Mouse (Mus musculus) cerebellum, adult 11-12 months (tissue): ENCODE data around the gene Zfp467.
A peak's percentile ranks its signal among the peaks of the same experiment; 100 is the strongest.

ENCODE experiments used
- DNase-seq: peaks from one replicate; pipeline ENCODE4 v3.0.0; 2022

Zfp467 gene

GRCm38 (mm10) chr6:48409726-48410343 lies 35.8 kb downstream of the Zfp467 start:
- DNase-seq: peak; percentile 7

- no peak for DNase-seq
Observed at GRCm38 (mm10) chr6:48404071-48404470, 41.6 kb downstream of the Zfp467 start.

DNA sequence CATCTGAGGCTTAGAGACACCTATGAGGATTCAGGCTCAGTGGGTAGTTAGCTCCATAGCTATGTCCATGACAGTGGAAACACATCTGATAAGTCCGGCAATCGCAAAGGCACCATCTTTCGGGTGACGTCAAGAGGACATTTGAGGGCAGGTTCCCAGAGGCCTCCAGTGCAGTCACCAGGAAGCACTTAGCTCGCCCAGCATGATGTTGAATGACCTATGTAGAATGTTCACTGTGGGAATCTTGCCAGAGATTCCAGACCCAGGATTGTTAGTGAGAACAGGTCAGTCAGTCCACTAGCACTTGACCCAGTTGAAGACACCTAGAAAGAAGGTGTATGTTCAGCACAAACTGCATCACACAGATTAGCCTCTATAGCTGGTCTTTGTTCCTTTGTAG lies 45.7 kb downstream of the Zfp467 start:
- peak; percentile 40 for DNase-seq

DNA sequence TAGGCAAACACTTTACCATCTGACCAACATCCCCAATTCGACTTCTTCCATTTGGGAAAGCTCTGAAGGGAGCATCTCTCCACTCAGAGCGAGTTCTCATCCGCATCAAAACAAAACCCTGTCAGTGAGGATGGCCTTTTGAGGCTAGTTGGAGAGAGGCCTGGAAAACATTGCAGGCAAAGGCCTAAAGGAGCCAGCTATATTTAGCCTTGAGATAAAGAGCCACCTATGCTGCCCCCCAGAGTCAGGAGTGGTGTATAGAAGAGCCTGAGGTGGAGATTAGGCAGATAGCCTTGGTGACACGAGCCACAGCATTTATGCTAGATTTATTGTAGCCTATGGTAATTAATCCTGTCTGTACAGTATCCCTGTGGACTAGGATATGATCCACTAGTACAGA lies 48.3 kb downstream of the Zfp467 start:
- peak; percentile 75 for DNase-seq

- peak; percentile 43 for DNase-seq
Observed at GRCm38 (mm10) chr6:48396686-48397085, 48.9 kb downstream of the Zfp467 start.

GRCm38 (mm10) chr6:48396008-48396595 lies 49.5 kb downstream of the Zfp467 start:
- peak; percentile 48 for DNase-seq

DNA sequence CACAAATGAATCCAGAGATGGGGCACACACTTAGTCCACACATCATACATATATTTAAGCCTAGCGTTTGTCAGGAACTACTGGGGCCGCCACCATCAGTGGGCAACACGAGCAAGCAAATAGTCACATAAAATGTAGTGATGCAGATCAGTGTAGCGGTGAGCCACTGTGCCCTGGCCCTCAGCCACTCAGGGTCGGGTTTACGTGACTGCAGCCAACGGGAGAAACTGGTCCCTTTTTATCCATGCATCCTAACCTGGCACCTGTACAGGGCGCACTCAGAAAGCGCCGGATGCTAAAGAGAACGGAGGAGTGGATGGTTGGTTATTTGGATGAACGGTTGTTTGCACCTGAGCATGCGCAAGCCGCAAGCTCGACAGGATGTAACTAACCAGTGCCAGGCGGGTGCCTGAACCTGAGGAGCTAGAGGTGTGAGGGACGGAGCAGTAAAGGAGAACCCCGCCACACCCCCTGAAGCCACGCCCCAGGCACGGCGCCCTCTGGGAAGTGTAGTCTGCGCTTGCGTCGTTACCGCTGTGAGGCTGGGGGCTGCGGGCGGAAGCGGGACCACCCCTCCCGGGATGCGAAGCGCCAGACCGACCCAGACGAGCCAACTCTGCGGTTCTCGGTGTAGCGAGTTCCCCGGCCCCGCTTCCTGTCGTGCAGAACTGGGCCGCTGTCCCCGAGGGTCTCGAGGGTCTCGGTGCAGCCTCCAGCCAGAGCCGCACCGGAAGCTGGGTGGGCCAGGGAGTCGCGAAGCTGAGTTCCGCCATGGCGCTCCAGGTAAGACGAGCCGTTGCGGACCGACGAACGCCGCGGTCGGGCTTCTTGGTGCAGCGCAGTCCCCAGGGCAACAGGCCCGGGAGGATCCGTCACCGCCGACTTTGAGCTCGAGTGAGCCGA lies 50.3 kb downstream of the Zfp467 start, which contains the start of gene Krba1:
Krba1 (plus strand) TSS at position 482 of the 903 bp plus-strand sequence.
- peak; percentile 98 for DNase-seq

DNA sequence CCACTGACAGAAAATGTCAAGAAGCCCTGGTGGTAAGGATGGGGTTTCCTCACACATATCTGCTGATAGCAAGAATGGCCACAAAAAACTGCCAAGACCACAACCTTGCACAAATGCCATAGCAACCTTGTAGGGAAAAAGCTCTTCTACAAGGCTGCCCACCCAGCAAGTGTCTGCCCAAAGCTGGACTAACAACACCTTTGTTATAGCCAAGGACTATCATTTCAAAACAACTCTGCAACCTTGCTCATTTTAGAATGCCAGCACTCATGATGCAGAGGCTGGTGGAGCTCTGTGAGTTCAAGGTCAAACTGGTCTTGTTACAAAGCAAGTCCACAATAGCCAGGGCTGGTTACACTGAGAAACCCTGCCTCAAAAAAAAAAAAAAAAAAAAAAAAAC lies 51.8 kb downstream of the Zfp467 start:
- peak; percentile 16 for DNase-seq

DNA sequence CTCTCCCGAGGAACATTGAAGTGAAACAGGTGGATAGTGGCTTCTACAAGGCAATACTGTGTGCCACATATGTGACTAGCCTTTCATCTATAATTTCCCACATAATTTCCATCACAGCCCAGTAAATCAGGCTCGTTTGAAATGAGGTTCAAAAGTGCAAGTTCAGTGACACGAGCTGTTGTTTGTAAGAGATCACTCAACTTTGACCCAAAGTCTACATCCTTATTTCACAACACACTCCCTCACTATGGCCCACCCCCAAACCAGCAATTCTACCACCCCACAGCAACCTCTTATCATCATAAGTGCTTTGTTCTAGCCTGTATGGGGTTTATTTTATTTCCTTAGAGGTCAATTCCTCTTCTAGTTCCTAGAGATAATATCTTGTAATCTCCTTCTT lies 57.4 kb downstream of the Zfp467 start:
- DNase-seq: no peak
